Mouse (Mus musculus) liver, embryonic 14.5 days (tissue): ENCODE results near the gene Zkscan2. TPM values are rescaled to one million over a fixed set of nuclear protein-coding genes. Genes with fewer than 3 reads are reported as not detected.
A peak's percentile ranks its signal among the peaks of the same experiment; 100 is the strongest.

Experiments used
- ATAC-seq: fragments of 200-750 bp; cut with Nextera tagmentation; 2 replicates; pipeline ENCODE4 v1.8.0; 2017; ENCODE audit warnings: moderate number of reproducible peaks, mild to moderate bottlenecking, moderate library complexity; ENCODE audit not compliant: insufficient read depth
- DNase-seq, 3 experiments: peaks; one replicate each; pipeline ENCODE4 v3.0.0-alpha.2; 2012 to 2013; ENCODE audit warnings: low read depth in 3 of 3, low spot score in 3 of 3
- H3K27ac ChIP-seq: fragments of 300-500 bp; sonication (generic); 2 replicates; pipeline ENCODE4 v1.5.1; 2014; ENCODE audit warnings: moderate library complexity, mild to moderate bottlenecking, control low read depth, inconsistent platforms
- H3K27me3 ChIP-seq: fragments of 300-500 bp; sonication (generic); 2 replicates; pipeline ENCODE4 v1.6.1; 2014; ENCODE audit warnings: mild to moderate bottlenecking, low read length, moderate library complexity; ENCODE audit not compliant: control insufficient read depth, insufficient read depth
- H3K36me3 ChIP-seq: fragments of 300-500 bp; sonication (generic); replicated peaks from 2 replicates; pipeline ENCODE4 v1.6.1; 2014; ENCODE audit warnings: low read depth; ENCODE audit not compliant: control insufficient read depth, insufficient read depth
- H3K4me1 ChIP-seq, 2 experiments: fragments of 200-500 bp in 1 of 2; fragments of 300-500 bp in 1 of 2; sonication (generic) in 1 of 2; replicated peaks; 2 replicates each; pipeline ENCODE4 v1.6.1; 2012 to 2014; ENCODE audit warnings: antibody characterized with exemption in 1 of 2, inconsistent platforms in 1 of 2, low read length in 1 of 2; ENCODE audit not compliant: control insufficient read depth in 2 of 2, insufficient read depth in 2 of 2
- H3K4me2 ChIP-seq: fragments of 300-500 bp; sonication (generic); 2 replicates; pipeline ENCODE4 v1.6.1; 2014; ENCODE audit warnings: low read depth, mild to moderate bottlenecking, control low read depth, moderate library complexity
- H3K4me3 ChIP-seq, 2 experiments: fragments of 200-500 bp in 1 of 2; fragments of 300-500 bp in 1 of 2; sonication (generic) in 1 of 2; 2 replicates each; pipeline ENCODE4 v1.5.1; 2012 to 2014; ENCODE audit warnings: low read depth in 2 of 2, low read length in 2 of 2, mild to moderate bottlenecking in 2 of 2, control low read depth in 1 of 2, inconsistent platforms in 1 of 2, moderate library complexity in 1 of 2; ENCODE audit not compliant: insufficient read depth in 1 of 2
- H3K9ac ChIP-seq: fragments of 300-500 bp; sonication (generic); replicated peaks from 2 replicates; pipeline ENCODE4 v1.6.1; 2014; ENCODE audit warnings: mild to moderate bottlenecking, control low read depth, moderate library complexity
- H3K9me3 ChIP-seq: fragments of 300-500 bp; sonication (generic); 2 replicates; pipeline ENCODE4 v1.6.1; 2016; ENCODE audit warnings: low read length, mixed read lengths; ENCODE audit not compliant: control insufficient read depth
- CTCF ChIP-seq: IDR thresholded peaks from 2 replicates; pipeline ENCODE4 v1.5.1; 2016; ENCODE audit warnings: antibody characterized with exemption, low read depth, control low read depth
- EP300 ChIP-seq: IDR thresholded peaks from 2 replicates; pipeline ENCODE4 v1.6.1; 2016; ENCODE audit warnings: antibody characterized with exemption, low read depth
- WGBS: fragments of 180-500 bp; shearing (Covaris S2); extraction: QIAGEN DNeasy Blood & Tissue Kit; methylation state at CpG from one replicate; pipeline ENCODE4 v1.1.7; 2014; ENCODE audit not compliant: insufficient replicate concordance; 5-methylcytosine and 5-hydroxymethylcytosine counted together
- polyA plus RNA-seq, 2 experiments: library from polyadenylated mRNA; depleted of rRNA in 1 of 2; stranded (reverse) in 1 of 2; unstranded in 1 of 2; fragments of >200 nt; fragmentation: Nextera tagmentation in 1 of 2; extraction: Ambion mirVana in 1 of 2; gene quantifications; 2 replicates each; pipeline versions ENCODE4 v1.2.1 to v1.2.3; 2012 to 2014

The Zkscan2 gene
- polyA plus RNA-seq, 2 experiments, result 0.01 to 0.09 TPM

DNA sequence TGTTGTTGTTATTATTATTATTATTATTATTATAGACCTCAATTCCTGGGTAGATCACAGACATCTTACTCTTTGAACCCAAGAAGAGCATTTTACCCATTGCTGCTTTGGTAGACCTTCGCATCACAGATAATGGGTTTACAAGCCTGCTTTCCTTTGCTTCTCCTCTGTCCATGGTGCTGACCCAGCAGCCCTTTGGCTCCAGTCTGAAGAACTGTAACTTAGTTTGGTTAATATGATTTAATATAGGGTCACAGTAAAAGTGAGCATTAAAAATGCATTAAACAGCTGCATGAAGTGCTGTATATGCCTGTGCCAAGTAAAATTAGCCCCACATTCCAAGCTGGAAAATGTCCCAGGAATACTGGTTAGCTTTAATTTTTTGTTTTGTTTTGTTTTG lies 3.1 kb upstream of the Zkscan2 start:
- H3K4me2 ChIP-seq, result no peak overlapping the region
- H3K36me3 ChIP-seq, result no peaks in the 10 kb centered on the region
- H3K27me3 ChIP-seq, result peaks cover 8% of the 10 kb centered on the region
- H3K9me3 ChIP-seq, result no peaks in the 10 kb centered on the region
- H3K4me1 ChIP-seq, result no peaks in the 10 kb centered on the region
- no peak for ATAC-seq
- 16% methylated on average over 1 of the region's 1 CpGs for WGBS
- no peak overlapping the region for H3K27ac ChIP-seq
- H3K4me3 ChIP-seq, result no peak overlapping the region
- TF ChIP-seq EP300, result no peak
- no peak for TF ChIP-seq CTCF
- peak in 1 of 3 experiments; percentile 9 for DNase-seq
- H3K9ac ChIP-seq, result no peak overlapping the region

DNA sequence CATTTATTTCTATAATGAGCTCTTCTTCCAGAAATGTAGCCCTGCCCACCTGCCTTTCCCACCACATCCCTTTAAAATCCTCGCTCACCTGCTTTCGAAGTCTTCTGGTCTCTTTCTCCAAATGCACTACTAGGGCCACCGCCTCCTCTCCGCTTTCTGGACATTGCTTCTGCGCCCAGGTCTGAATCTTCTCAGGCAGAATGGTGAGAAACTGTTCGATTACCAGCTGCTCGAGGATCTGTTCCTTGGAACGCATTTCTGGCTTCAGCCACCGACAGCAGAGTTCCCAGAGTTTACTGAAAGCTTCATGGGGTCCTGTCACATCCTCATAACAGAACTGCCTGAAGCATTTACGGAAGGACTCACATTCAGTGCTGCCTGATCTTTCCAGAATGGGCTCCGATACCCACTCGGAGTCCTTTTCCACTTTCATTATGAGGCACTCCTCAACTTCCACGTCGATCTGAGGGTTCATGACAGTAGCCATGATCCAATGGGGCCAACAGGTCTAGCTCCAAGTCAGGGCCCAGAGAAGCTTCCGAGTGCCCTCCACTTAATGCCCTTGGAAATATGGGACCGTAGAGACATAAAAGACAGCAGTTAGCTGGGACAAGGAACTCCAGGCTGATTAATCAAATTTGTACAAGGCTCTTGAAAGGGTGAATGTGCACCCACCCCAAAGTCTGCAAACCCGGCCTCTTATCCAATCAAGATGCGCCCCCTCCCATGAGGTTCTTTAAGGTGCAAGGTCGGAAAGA lies 589 bp downstream of the Zkscan2 start:
- no peak for DNase-seq
- ATAC-seq, result no peak
- no peak overlapping the region for H3K9ac ChIP-seq

DNA sequence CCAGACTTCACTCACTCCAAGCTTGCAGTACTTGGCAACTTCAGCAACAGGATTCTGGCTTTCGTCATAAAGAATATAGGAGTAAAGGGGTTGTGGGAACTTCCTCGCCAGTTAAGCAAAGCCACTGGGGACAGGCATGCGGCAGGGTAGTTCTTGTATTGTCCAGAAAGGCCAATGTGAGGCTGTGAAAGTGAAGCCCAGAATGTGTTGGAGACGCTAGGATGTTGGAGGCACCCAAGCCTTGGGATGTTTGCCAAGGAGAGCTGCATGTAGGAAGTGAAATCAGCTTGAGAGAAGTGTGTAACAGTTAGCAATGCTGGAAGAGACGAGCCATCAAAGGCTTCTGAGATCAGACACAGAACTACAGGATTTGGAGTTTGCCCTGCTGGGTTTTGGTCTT lies 12.5 kb downstream of the Zkscan2 start:
- WGBS, result 69% methylated on average over 5 of the region's 5 CpGs

More for the DNA sequence above, 589 bp downstream of the Zkscan2 start:
- no peaks in the 10 kb centered on the region for H3K4me1 ChIP-seq
- peak overlapping the region; percentile 43 to 45 for H3K4me3 ChIP-seq
- H3K27ac ChIP-seq, result no peak overlapping the region
- no peaks in the 10 kb centered on the region for H3K36me3 ChIP-seq
- H3K4me2 ChIP-seq, result peak overlapping the region; percentile 56
- TF ChIP-seq EP300 (no peak), CTCF (no peak)
- H3K9me3 ChIP-seq, result no peaks in the 10 kb centered on the region
- WGBS, result 40% methylated on average over 19 of the region's 19 CpGs
- H3K27me3 ChIP-seq, result peaks cover 8% of the 10 kb centered on the region

DNA sequence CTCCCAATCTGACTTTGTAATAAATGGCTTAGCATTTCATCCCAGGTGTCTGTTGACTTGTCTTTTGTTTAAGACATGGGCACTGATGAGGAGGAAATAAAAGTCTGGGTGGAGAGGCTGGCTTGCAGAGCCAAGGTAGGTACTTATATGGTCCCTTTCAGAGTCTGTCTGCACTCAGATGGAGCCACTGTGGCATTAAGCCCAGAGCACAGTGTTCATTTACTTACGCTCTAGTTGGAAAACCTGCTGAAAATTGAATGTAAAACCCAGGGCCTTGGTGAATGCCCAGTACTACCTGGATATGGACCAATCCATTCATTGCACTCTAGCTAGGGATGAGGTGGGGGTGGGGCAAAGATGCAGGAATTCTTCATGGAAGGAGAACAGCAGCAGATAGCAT lies 32.3 kb downstream of the Zkscan2 start:
- Histone ChIP-seq H3K4me1 (peaks cover 0 to 7% of the 10 kb centered on the region in 2 experiments; a peak in 2 of 4 replicates), H3K36me3 (no peaks in the 10 kb centered on the region), H3K27me3 (no peaks in the 10 kb centered on the region), H3K4me3 (no peak overlapping the region), H3K9me3 (no peaks in the 10 kb centered on the region), H3K27ac (no peak overlapping the region), H3K9ac (no peak overlapping the region), H3K4me2 (no peak overlapping the region)
- no peak for TF ChIP-seq CTCF
- TF ChIP-seq EP300, result no peak
- DNase-seq (no peak), ATAC-seq (no peak)
- 74% methylated on average over 1 of the region's 1 CpGs for WGBS

More for the DNA sequence above, 12.5 kb downstream of the Zkscan2 start:
- Histone ChIP-seq H3K9me3 (no peaks in the 10 kb centered on the region), H3K27ac (no peak overlapping the region), H3K4me3 (no peak overlapping the region), H3K9ac (no peak overlapping the region), H3K4me2 (no peak overlapping the region), H3K27me3 (no peaks in the 10 kb centered on the region), H3K36me3 (no peaks in the 10 kb centered on the region), H3K4me1 (no peaks in the 10 kb centered on the region)
- TF ChIP-seq CTCF (no peak), EP300 (no peak)
- DNase-seq (no peak), ATAC-seq (no peak)

- Histone ChIP-seq H3K27me3 (no peaks in the 10 kb centered on the region), H3K9me3 (no peaks in the 10 kb centered on the region), H3K4me2 (no peak overlapping the region), H3K9ac (no peak overlapping the region), H3K4me3 (no peak overlapping the region), H3K36me3 (no peaks in the 10 kb centered on the region), H3K4me1 (peaks cover 19 to 28% of the 10 kb centered on the region in 2 experiments), H3K27ac (no peak overlapping the region)
- WGBS, result 26% methylated on average over 6 of the region's 6 CpGs
- ATAC-seq, result no peak
- TF ChIP-seq EP300 (no peak), CTCF (peak; percentile 97)
- peak in 2 of 3 experiments; percentile 49 to 53 for DNase-seq
Observed at GRCm38 (mm10) chr7:123465692-123466387, 34.4 kb downstream of the Zkscan2 start.
